Mouse (Mus musculus): ENCODE measurements at regions not wholly inside any gene's neighbourhood (a gene's known extent, or its start where the extent isn't known, plus 50 kb on each side); places are given as distances from the start of the nearest gene placed in this dataset. TPM values are rescaled to one million over a fixed set of nuclear protein-coding genes. Genes with fewer than 3 reads are reported as not detected.

DNA sequence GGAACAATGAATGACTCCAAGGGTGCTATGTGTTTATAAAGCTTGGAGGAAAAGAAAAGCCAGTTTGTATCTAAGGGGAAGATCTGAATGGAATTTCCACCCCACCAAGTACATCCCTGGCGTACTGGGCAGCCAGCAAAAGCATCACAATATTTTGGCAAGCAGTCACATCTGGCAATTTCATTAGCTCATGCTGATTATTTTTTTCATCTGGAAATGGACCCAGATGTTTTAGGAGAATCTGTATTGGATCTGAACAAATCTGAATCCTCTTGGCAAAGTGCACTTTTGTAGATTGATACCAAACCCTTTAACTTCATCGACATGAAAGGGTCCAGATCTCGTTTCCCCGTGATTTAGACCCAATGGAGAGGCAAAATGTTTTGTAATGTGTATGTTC, 207.1 kb downstream of the Epha4 start:
- no peaks in the 10 kb centered on the region for H3K27me3 ChIP-seq (replicated peaks; ENCODE audit: control insufficient read depth, insufficient read depth, low read length)
- H3K27ac ChIP-seq (ENCODE audit: low read depth, low read length): no peak overlapping the region
- no peak for TF ChIP-seq CTCF (IDR thresholded peaks at IDR 0.05; ENCODE audit: low read depth)
- 62% methylated on average over 4 of the region's 4 CpGs for WGBS
- H3K4me1 ChIP-seq (replicated peaks; ENCODE audit: control insufficient read depth, insufficient read depth, low read length): no peaks in the 10 kb centered on the region
- no peak overlapping the region for H3K4me3 ChIP-seq (ENCODE audit: low read depth, low read length)
- H3K9ac ChIP-seq (ENCODE audit: low read depth, low read length): no peak overlapping the region
- ATAC-seq: no peak
- no peaks in the 10 kb centered on the region for H3K9me3 ChIP-seq (ENCODE audit: control insufficient read depth)
- H3K36me3 ChIP-seq (ENCODE audit: control insufficient read depth, insufficient read depth): no peaks in the 10 kb centered on the region
- no peak overlapping the region for H3K4me2 ChIP-seq (replicated peaks; ENCODE audit: low read depth)

GRCm38 (mm10) chr1:77313119-77313518, 201.8 kb downstream of the Epha4 start:
- Histone ChIP-seq H3K36me3 (ENCODE audit: control insufficient read depth, insufficient read depth) (no peaks in the 10 kb centered on the region), H3K9ac (ENCODE audit: low read depth, low read length) (no peak overlapping the region), H3K4me2 (replicated peaks; ENCODE audit: low read depth) (no peak overlapping the region), H3K27me3 (replicated peaks; ENCODE audit: control insufficient read depth, insufficient read depth, low read length) (no peaks in the 10 kb centered on the region), H3K27ac (ENCODE audit: low read depth, low read length) (no peak overlapping the region), H3K9me3 (ENCODE audit: control insufficient read depth) (no peaks in the 10 kb centered on the region), H3K4me3 (ENCODE audit: low read depth, low read length) (no peak overlapping the region), H3K4me1 (replicated peaks; ENCODE audit: control insufficient read depth, insufficient read depth, low read length) (no peaks in the 10 kb centered on the region)
- 67% methylated on average over 3 of the region's 3 CpGs for WGBS
- TF ChIP-seq CTCF (IDR thresholded peaks at IDR 0.05; ENCODE audit: low read depth): no peak
- no peak for ATAC-seq

- no peaks in the 10 kb centered on the region for H3K4me1 ChIP-seq (replicated peaks; ENCODE audit: control insufficient read depth, insufficient read depth, low read length)
- no peak overlapping the region for H3K4me2 ChIP-seq (replicated peaks; ENCODE audit: low read depth)
- H3K36me3 ChIP-seq (ENCODE audit: control insufficient read depth, insufficient read depth): no peaks in the 10 kb centered on the region
- H3K9me3 ChIP-seq (ENCODE audit: control insufficient read depth): no peaks in the 10 kb centered on the region
- no peak overlapping the region for H3K4me3 ChIP-seq (ENCODE audit: low read depth, low read length)
- H3K9ac ChIP-seq (ENCODE audit: low read depth, low read length): no peak overlapping the region
- ATAC-seq: no peak
- 74% methylated on average over 3 of the region's 3 CpGs for WGBS
- no peak overlapping the region for H3K27ac ChIP-seq (ENCODE audit: low read depth, low read length)
- no peaks in the 10 kb centered on the region for H3K27me3 ChIP-seq (replicated peaks; ENCODE audit: control insufficient read depth, insufficient read depth, low read length)
- no peak for TF ChIP-seq CTCF (IDR thresholded peaks at IDR 0.05; ENCODE audit: low read depth)
These were observed 199.5 kb downstream of the Epha4 start for GRCm38 (mm10) chr1:77315347-77315746.

GRCm38 (mm10) chr1:77316198-77316597, 198.7 kb downstream of the Epha4 start:
- Histone ChIP-seq H3K27me3 (replicated peaks; ENCODE audit: control insufficient read depth, insufficient read depth, low read length) (no peaks in the 10 kb centered on the region), H3K4me3 (ENCODE audit: low read depth, low read length) (no peak overlapping the region), H3K9ac (ENCODE audit: low read depth, low read length) (no peak overlapping the region), H3K36me3 (ENCODE audit: control insufficient read depth, insufficient read depth) (no peaks in the 10 kb centered on the region), H3K4me2 (replicated peaks; ENCODE audit: low read depth) (no peak overlapping the region), H3K27ac (ENCODE audit: low read depth, low read length) (no peak overlapping the region), H3K4me1 (replicated peaks; ENCODE audit: control insufficient read depth, insufficient read depth, low read length) (no peaks in the 10 kb centered on the region), H3K9me3 (ENCODE audit: control insufficient read depth) (no peaks in the 10 kb centered on the region)
- 75% methylated on average over 9 of the region's 9 CpGs for WGBS
- TF ChIP-seq CTCF (IDR thresholded peaks at IDR 0.05; ENCODE audit: low read depth): no peak
- no peak for ATAC-seq

Small RNAs in the stretch of these regions (microRNA-seq; reads per million reads assigned to microRNA genes)
- not detected for gene Mir6343
